Mouse (Mus musculus): ENCODE measurements at regions not wholly inside any gene's neighbourhood (a gene's known extent, or its start where the extent isn't known, plus 50 kb on each side); places are given as distances from the start of the nearest gene placed in this dataset.
A peak's percentile ranks its signal among the peaks of the same experiment; 100 is the strongest.
"Not testable (repeated sequence)": the region's sequence is repeated elsewhere in the genome, so short reads cannot be mapped to it uniquely, and the experiment has no call there.

DNA sequence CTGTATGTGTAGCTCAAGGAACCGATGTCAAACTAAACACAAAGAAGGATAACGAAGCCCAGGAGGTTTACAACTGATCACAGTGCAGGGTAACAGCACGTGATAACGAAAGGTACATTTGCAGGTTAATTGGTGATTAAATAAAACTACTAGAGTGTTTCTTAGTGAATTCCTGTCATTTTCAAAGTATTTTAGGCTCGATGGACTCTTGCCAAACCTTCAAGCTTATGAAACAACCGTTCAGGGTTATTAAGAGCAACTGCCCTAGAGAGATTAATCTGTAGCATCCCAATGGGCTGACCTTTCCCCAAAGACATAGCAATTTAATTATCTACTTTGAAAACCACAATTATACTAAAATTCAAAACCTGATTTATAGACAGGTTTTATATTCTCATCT is 741.1 kb downstream of the Robo2 start:
- ATAC-seq (replicated peaks; ENCODE audit: poor library complexity, severe bottlenecking): no peak

DNA sequence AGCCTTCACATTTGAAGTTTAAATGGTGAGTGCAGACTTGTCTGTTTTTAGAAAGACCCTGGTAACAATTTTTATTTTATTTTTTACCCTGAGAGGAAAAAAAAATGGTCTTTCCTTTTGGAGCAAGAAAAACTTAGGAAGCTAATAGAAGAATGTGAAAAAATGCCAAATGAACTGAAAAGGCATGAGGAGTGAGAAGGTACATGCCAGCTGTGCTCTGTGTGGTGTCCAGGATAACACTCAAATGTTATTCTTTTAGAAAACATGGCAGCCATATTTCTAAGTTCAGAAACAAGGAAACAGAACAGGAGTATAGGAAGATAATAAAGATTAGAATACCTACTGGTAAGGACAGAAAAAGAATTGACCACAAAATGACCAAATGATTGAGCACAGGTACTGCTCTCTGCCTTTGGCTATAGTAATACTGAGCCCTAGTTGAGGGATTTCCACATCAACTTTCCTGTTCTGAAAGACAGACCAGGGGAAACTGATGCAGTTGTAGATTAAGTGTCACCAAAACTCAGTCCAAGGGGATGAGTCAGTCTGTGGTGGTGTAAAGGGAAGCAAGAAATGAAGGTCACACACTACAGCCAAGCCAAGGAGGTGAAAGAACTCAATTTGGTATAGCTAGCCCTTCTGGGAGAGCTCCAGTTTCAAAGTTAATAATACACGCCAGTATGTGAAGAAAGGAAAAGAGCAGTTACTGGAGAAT is 758.5 kb downstream of the Robo2 start:
- no peak for ATAC-seq (replicated peaks; ENCODE audit: poor library complexity, severe bottlenecking)

DNA sequence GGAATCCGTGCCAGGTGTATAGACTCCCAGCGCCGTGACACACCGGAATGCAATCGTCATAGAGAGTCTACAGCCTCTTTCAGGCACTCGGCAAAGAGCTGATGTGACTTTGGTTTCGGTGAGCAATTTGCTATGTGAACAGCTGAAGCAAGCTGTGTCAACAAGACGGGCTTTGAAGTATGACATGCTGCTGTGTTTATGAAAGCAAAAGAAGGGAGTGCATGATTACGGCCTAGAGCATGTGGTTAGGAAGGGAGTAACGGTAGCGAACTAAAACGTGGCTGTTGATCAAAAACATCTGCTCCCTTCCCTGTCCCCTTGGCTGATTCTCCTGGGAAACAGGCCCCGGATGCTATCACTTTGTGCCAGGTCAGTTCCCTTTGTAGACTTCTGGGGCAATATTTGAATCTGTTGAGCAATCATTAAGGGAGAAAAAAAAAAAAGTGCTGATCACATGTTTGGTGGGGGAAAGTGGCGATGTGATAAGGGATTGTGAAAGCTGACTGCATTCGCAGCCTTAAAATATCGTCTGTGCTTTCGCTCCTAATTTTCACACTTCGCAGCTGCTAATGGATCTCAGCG is 764.3 kb downstream of the Robo2 start:
- peak; percentile 14; the same call in 1 of the 2 replicates for ATAC-seq (replicated peaks; ENCODE audit: poor library complexity, severe bottlenecking)

DNA sequence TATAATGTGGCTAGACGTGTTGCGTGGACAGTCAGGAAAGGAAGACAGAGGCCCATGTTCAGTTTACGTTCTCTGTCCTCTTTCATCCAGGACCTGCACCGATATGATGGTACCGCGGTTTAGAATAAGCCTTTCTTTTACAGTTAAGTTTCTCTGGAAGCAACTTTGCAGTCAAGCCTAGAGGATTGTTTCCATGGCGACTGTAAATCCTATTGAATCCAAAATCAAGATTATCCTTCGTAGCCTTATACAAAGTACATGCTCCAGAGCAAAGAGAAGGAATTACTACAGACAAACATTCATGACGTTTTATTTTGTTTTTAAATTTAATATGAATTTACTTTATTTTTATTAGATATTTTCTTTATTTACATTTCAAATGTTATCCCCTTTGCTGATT is 798.6 kb downstream of the Robo2 start:
- no peak for ATAC-seq (replicated peaks; ENCODE audit: poor library complexity, severe bottlenecking)

DNA sequence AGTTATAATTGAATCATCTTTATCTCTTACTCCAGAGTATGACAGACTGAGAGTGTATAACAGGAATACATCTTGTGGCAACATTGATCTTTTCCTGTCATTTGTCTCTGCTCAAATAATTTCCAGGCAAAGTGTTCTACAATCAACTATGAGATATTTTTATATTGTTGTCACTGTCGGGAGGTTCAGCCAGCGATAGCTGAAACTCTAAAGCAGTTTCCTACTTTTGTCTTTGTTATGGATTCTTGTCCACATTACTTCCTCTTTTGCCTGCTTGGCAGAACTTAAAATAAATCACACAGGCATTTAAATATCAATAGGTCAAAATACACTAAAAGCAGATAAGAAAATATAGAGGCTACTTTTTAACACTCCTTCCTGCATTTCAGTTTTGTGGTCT is 820.2 kb downstream of the Robo2 start:
- ATAC-seq (replicated peaks; ENCODE audit: poor library complexity, severe bottlenecking): no peak

DNA sequence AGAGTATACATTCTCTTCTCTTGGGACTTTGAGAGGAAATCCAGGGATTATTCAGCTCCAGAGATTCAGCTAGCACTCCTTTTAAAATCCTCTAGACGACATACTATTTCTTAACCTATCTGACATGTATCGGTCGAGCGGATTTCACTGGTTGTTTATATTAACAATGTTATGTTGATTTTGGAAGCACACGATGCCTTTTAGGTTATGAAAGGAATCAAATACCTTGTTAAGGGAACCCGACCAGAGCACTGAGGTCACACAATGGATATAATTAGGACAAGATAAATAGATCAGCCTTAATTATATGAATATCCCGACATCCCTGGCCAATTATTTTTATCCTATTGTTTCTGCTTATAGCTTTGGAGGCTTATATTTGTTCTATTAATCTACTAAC is 850.4 kb downstream of the Robo2 start:
- no peak for ATAC-seq (replicated peaks; ENCODE audit: poor library complexity, severe bottlenecking)

DNA sequence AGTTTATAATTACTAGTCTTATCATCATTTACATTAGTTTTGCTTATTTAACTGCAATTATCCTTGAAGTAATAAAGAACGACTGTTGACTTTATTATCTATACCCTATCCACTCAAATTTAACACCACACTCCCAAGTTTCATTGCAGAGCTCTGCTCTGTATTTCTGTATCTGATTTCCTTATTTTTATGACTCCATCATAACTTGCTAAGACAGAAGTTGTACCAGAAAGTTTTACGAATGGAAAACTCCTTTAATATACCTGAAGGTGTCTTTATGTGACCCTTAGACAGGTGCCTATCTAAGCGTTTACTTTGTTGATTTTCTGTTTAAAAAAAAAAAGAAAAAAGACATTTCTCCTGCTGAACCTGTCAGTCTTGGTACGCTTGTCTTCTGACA is 854.7 kb downstream of the Robo2 start:
- ATAC-seq (replicated peaks; ENCODE audit: poor library complexity, severe bottlenecking): no peak

DNA sequence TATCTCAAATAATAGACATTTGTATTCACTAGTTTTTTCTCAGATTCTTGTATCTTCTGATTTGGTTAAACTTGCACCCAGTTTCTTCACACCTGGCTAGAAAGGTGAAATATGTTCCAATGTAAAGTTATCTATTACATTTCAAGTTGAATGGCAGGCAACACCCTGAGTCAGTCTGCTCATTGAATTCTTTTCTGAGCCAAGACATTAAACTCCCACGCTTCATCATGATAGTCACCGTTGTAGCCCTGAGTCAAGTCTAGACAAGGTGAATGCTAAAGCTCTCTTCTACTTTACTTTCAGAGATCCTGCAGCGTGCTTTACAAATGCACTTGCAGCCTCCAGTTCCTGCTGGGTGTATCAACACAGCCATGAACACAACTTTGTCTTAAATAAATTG is 868.0 kb downstream of the Robo2 start:
- no peak for ATAC-seq (replicated peaks; ENCODE audit: poor library complexity, severe bottlenecking)

DNA sequence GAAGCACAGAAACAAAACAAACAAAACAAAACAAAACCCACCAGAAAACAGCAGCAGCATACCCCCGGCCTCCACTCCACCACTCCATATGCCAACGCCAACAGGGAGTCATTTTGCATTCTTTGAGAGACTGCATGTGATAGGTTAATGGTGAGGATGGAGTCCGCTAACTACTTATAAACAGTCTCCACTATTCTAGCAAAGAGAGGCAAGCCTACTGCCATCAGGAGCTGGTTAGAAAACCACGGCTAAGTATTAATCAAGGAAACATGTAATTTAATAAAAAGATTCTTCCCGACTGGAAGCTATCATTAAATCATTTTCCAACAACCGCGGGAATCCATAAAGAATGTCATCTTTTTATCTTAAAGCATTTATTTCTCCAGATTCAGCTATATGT is 873.6 kb downstream of the Robo2 start:
- ATAC-seq (replicated peaks; ENCODE audit: poor library complexity, severe bottlenecking): no peak

DNA sequence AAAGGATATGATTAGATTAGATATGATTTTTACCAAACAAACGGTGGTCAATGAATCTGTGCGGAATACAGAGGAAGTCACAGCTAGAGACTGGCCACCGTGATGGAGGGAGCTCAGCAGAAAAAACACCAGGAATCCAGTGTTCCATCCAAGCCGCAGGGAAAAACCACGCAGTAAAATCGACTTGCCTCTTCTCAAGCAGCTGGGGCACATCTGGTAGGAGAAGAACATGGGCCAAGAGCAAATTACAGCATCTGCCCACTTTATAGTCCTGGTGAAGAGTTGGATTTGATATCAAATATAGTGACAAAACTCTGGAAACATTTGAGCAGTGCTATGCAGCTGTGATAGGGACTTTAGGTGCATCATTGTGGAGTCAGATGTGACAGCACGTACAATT is 874.1 kb downstream of the Robo2 start:
- no peak for ATAC-seq (replicated peaks; ENCODE audit: poor library complexity, severe bottlenecking)

DNA sequence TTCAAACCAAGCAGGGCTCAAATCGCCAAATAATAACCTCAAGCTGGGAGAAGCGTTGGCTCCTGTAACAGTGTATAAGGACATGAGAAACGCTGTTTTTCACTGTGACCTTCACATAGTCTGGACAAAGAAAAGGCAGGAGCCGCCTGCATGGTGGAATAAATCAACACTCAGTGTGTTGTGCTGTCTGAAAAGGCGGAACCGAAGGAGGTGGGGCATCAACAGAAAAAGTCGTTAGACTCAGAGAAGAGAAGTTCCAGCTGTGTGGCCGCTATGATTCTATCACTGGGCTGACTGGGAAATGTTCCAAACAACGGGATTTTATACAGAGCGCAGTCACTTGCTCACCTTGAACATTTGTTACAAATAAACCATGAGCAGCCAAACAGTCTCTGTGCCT is 881.4 kb downstream of the Robo2 start:
- no peak for ATAC-seq (replicated peaks; ENCODE audit: poor library complexity, severe bottlenecking)

DNA sequence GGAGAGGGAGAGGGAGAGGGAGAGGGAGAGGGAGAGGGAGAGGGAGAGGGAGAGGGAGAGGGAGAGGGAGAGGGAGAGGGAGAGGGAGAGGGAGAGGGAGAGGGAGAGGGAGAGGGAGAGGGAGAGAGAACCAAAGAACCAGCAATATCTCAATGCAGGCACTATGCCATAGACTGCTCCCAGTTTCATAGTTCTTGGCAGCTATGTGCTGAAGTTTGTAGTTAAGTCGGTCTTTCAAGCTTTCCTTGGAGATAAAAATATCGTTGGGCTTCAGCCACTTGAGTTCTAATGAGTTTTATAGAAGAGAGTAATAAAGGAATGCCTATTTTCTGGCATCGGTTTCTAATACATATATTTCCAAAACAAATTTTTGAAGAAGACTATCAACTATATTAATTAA is 888.7 kb downstream of the Robo2 start:
- ATAC-seq (replicated peaks; ENCODE audit: poor library complexity, severe bottlenecking): not testable (repeated sequence)

DNA sequence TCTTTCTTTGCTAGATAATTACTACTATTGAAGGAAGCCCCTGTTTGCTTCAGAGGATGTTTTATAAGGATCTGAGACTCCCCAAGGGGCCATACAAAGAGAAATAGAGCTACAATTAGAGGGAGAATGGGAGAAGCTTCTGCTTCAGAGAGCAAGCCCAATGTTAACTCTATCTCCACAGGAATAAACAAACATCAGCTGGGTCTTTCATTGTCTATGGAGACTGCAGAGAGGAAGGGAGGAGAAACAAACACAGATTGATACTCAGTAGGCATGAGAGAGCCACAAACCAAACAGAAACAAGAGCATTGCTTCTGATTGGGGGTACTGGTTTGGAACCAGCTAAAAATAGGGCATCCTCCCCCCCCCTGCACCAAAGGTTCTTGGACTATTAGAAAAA is 906.9 kb downstream of the Robo2 start:
- no peak for ATAC-seq (replicated peaks; ENCODE audit: poor library complexity, severe bottlenecking)

DNA sequence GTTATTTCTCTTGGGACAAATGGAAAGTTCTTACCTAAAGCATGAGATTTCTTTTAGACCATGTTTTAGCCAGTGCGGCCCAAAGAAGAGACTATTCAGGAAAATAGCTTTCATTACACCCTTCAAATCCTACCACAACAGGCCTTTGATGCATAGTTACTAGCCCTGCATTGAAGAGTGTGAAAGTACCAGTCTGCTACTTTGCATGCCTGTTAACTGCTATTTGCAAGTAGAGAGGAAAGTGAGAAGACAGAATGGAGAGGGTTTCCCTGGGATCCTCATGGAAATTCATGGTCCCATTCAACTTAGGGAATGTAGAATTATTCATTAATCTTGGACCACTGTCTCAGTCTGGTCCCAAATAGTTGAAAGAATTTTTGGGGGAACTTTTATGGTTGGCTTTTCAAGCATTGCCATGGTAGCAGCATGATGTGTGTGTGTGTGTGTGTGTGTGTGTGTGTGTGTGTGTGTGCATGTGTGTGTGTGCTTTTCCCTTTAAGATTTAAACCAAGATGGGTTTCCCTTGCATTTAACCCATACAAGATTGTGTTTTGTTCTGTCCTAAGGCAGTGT is 912.9 kb downstream of the Robo2 start:
- no peak for ATAC-seq (replicated peaks; ENCODE audit: poor library complexity, severe bottlenecking)

DNA sequence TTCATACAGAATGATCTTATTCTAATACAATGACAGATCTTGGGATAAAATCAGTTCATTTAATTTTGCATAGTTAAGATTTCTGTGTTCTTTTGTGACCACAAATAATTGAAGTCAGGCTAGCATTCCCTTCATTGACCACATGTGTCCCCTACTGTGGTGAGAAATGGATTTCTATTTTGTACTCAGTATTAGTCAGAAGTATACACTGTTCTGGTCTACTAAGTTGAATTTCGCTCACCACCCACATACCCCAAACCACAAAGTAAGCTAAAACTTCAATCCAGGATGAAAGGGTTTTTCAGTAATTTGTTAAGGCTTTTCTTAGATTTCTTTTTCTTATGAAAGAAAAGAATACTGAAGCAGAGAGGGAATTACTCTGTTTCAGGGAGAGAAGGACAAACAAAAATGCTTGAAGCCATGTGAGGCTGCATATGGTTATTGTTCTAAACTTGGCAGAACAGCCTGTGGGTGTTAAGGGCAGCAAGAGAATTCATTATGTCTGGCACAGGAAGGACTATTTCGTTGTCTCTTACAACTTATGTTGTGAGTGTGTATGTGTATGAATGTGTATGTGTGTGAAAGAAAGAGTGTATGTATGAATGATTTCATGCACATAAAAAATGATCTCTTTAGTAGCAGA is 928.3 kb downstream of the Robo2 start:
- ATAC-seq (replicated peaks; ENCODE audit: poor library complexity, severe bottlenecking): no peak

DNA sequence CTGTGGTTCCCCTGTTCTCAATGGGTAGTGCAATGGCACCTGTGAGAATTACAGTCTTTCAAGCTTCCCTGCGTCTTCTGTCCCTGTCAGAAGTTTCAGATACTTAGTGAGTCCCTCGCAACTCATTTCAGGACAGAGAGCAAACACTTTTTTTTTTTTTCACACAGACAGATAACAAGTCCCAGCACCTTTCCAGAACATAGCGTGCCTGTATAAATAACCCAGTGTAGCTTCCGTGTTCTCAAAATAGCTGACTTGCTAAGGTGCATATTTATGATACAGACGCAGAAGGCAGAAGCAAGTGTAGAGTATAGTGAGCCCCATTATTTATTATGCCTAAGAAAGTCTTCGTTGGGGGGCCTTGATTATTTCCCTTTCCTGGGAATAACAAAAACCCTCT is 929.4 kb downstream of the Robo2 start:
- no peak for ATAC-seq (replicated peaks; ENCODE audit: poor library complexity, severe bottlenecking)

DNA sequence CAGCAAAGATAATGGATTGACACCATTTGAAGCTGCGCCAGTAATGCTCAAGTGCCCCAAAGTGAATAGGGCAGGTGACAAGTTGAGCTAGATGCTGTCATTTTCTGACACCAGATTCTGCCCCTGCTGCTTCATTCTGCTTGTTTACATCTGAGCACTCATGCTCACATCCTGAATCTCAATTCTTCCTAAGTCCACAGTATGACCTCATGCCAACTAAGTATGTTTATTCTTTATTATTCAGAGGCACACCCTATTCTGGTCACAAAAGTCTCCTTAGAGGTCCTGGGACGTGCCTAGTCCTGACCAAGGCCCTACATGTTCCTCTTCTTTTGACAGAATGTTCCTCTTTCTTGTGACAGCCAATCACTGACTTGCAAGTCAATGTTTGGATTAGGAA is 938.1 kb downstream of the Robo2 start:
- no peak for ATAC-seq (replicated peaks; ENCODE audit: poor library complexity, severe bottlenecking)

DNA sequence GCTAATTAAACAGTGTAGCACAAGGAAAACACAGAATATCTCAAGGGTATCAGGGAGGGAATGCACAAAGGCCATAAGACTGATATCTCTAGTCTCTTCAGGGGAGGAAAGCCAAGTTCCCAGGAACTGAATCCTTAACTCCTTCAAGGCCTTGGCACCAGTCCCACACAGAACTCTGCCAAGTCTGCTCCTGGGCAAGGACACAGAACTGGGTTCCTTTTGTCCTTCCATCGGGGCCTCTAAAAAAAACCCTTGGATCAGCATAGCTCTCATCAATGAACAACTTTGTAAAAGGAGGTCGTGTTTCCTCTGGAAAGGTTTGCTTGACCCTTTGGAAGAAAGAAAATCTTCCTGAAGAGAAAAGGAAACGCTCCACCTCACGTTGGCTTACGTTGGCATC is 940.1 kb downstream of the Robo2 start:
- ATAC-seq (replicated peaks; ENCODE audit: poor library complexity, severe bottlenecking): no peak

DNA sequence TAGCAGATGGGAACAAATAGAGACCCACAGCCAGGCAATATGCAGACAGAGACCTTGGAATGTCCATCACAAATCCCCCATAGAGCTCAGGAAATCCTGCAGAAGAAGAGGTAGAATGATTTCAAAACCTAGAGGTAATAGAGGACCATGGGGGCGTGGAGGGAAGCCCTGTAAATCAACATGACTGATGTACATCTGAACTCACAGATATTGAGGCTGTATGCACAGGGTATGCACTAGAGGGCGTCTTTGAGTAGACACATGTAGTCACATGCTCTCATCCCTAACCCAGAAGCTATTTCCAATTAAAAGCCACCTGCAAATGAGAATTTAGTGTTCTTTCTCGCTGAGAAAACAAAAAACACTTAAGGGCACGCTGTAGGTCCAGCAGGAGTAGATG is 941.1 kb downstream of the Robo2 start:
- ATAC-seq (replicated peaks; ENCODE audit: poor library complexity, severe bottlenecking): no peak

DNA sequence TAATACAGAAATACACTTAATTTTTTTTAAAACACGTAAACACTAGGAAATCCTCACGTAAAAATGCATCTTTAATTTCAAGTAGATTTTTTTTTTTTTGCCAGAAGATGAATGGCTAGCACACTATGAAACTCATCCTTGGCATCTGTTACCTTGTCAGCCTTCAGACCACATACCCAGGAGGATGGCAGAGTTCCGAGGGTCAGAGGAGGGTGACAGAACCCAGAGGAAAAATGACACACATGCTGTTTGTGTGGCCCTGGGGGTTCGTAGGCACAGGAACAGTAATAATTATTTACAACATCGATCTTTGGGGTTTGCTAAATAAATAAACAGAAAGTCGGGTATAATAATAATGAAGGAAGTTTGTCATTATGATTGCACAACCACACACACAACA is 945.3 kb downstream of the Robo2 start:
- no peak for ATAC-seq (replicated peaks; ENCODE audit: poor library complexity, severe bottlenecking)

DNA sequence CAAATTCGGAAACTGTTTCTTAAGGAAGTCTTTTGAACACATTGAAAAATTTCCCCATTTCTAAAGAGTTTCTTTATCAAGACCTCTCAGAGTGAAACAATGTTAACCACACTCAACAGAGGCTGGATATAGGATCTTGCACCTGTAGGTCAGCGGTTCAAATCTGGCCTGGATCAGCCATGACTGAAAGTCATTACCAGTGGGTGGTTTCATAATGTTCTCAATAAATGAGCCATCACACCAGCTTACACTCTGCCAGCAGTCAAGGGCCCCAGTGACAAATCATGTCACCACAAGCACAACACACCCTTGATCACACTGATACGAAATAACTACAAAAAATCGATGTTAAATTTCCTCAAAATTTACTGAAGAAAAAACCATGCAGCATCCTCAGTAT is 949.1 kb downstream of the Robo2 start:
- no peak for ATAC-seq (replicated peaks; ENCODE audit: poor library complexity, severe bottlenecking)

Measured in granulocyte monocyte progenitor cell, adult 5-6 weeks (primary cell).